Mouse (Mus musculus): ENCODE measurements around the gene Glis2. TPM values are rescaled to one million over a fixed set of nuclear protein-coding genes. Genes with fewer than 3 reads are reported as not detected.

Glis2 gene
- polyA plus RNA-seq, 1 experiment, result 0.01 TPM

DNA sequence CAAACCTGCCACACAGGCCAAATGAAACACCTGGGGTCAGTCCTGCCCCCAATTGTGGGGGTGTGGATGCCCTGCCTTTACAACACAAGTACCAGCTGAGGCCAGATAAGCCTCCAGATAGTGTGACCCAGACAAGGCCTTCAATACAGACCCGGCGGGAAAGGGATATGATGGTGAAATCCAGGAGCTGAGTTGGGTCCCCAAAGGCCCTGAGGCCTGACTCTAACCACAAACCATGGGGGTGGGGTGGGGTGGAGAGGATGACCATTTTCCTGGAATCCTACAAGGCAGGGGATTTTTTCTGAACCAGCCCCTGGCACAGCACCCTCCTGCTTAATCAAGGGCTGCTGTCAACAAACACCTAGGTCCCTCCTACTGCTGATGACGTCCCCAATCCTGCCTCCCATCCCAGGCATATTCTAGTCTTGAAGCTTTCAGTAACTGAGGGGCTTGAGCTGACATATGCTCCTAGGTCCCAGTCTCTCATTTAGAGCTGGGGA, 44.4 kb downstream of the Glis2 start:
- Histone ChIP-seq H3K4me1 (ENCODE audit: control insufficient read depth) (peaks cover 50% of the 10 kb centered on the region), H3K27me3 (ENCODE audit: control insufficient read depth) (no peaks in the 10 kb centered on the region), H3K9me3 (ENCODE audit: control insufficient read depth, low read length) (no peaks in the 10 kb centered on the region), H3K4me3 (replicated peaks) (no peak overlapping the region), H3K36me3 (ENCODE audit: control insufficient read depth) (peaks cover 22% of the 10 kb centered on the region)
- TF ChIP-seq TAL1 (IDR thresholded peaks at IDR 0.05; ENCODE audit: low read length), result no peak

DNA sequence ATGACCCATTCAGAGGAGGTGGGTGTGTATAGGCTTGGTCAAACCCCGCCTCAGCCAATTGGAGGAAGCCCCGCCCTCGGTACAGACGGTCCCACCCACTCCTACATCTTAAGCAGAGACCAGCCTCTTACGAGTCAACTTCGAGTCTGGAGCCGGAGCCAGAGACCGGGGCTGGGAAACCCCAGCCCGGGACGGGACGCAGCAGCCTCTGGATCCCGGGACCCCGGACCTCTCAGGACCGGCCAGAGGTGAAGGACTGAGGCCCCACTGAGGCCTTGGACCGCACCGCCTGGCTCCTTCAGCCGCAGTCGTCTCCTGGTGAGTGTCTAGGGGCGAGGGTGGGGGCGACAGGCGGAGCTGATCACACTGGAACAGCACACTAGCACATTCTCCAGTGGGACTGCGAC, 45.3 kb downstream of the Glis2 start, which contains the start of the genes Vasn and Dnaja3:
Gene Vasn (plus strand): TSS at position 111 of the 407 bp plus-strand sequence.
Gene Dnaja3 (plus strand): TSS at position 159 of the 407 bp plus-strand sequence.
- Histone ChIP-seq H3K27me3 (ENCODE audit: control insufficient read depth) (no peaks in the 10 kb centered on the region), H3K4me3 (replicated peaks) (peak within 1 kb of the TSS; percentile 67), H3K36me3 (ENCODE audit: control insufficient read depth) (peaks cover 17% of the 10 kb centered on the region), H3K9me3 (ENCODE audit: control insufficient read depth, low read length) (no peaks in the 10 kb centered on the region), H3K4me1 (ENCODE audit: control insufficient read depth) (peaks cover 50% of the 10 kb centered on the region)
- TF ChIP-seq GATA1 (IDR thresholded peaks at IDR 0.05; ENCODE audit: low read length), result no peak
- TF ChIP-seq TAL1 (IDR thresholded peaks at IDR 0.05; ENCODE audit: low read length), result no peak

DNA sequence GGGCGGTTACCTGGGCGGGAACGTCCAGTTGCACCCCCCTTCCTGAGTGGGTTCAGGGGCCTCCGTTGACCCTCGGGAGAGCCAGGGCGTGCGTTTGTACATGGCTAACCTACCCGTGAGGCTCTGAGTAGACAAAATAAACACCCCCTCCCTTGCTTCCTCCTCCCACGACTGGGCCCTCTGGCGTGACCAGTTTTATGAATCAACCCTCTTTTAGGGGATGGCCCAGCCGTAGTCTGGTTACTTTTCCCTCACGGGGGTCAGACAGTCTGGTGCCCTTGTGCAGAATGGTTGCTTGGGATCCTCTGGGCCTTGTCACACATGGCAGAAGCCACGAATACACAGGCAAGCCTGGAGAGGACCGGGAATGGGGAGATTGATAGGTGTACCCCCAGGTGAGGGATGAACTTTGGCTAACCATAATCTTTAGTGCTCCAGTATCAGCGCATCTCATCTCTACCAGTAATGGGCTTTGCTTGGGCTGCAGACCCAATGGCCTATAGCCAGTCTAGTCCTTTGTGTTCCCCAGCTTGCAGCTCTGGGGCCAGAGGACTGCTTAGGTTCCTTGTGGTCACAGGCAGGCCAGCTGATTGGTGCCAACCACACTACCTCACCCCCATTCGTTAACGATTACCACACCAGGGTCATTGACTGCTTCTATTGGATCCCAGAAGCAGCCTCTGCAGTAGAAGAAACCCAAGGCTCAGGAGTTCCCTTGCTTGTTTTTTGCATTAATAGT, 45.9 kb downstream of the Glis2 start:
- Histone ChIP-seq H3K27me3 (ENCODE audit: control insufficient read depth) (no peaks in the 10 kb centered on the region), H3K9me3 (ENCODE audit: control insufficient read depth, low read length) (no peaks in the 10 kb centered on the region), H3K36me3 (ENCODE audit: control insufficient read depth) (peaks cover 16% of the 10 kb centered on the region), H3K4me3 (replicated peaks) (peak overlapping the region; percentile 67), H3K4me1 (ENCODE audit: control insufficient read depth) (peaks cover 49% of the 10 kb centered on the region)
- TF ChIP-seq TAL1 (IDR thresholded peaks at IDR 0.05; ENCODE audit: low read length), result no peak

DNA sequence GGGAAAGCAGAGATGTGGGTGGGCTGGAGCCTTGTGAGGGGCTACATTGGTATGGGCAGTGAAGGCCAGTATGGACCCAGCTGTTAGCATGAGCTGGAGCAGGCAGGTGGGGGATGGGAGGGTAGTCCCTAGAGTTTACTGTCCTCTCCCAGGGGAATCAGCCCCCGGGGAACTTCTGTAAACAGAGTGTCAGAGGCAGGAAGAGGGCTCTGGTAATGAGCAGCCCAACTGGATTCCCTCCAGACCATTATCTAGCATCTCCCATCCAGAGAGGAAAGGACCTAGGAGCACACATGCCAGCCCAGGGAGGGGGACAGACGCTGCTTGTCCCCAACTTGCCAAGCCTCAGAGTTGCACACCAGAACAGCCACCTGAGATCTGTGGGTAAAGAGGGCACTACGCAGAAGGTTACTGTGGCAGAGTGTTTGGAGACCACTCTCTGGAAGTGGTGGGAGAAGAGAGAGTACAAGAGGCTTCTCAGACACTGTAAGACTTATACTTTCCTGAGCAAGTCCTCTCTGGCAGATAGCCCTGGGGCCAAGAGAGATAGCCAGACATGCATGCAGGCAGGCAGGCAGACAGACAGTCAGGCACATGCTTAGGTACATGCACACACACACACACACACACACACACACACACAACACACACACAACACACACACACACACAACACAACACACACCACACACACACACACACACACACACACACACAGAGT, 46.8 kb downstream of the Glis2 start:
- no peaks in the 10 kb centered on the region for H3K27me3 ChIP-seq (ENCODE audit: control insufficient read depth)
- H3K4me1 ChIP-seq (ENCODE audit: control insufficient read depth), result peaks cover 41% of the 10 kb centered on the region
- no peak overlapping the region for H3K4me3 ChIP-seq (replicated peaks)
- peaks cover 16% of the 10 kb centered on the region for H3K36me3 ChIP-seq (ENCODE audit: control insufficient read depth)
- TF ChIP-seq TAL1 (IDR thresholded peaks at IDR 0.05; ENCODE audit: low read length) (no peak), GATA1 (IDR thresholded peaks at IDR 0.05; ENCODE audit: low read length) (no peak)
- H3K9me3 ChIP-seq (ENCODE audit: control insufficient read depth, low read length), result no peaks in the 10 kb centered on the region

DNA sequence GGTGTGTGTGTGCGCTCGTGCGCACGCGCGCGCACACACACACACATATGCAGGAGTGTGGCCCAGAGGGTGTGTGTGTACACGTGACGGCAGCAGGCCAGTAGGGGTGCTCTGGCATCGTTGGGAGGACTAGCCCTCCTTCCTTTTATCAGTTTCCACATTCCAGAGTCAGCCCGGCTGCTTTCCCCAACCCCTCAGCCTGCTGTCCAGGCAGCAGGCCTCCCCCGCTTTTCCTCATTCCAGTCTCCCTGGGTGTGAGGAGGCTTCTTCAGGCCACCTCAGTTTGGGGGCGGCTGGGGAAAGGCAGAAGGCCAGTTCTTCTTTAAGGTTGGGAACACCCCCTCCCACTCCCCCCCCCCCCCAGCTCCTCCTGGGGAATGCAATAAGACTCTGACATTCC, 47.7 kb downstream of the Glis2 start:
- Histone ChIP-seq H3K4me3 (replicated peaks) (no peak overlapping the region), H3K27me3 (ENCODE audit: control insufficient read depth) (no peaks in the 10 kb centered on the region), H3K4me1 (ENCODE audit: control insufficient read depth) (peaks cover 31% of the 10 kb centered on the region), H3K9me3 (ENCODE audit: control insufficient read depth, low read length) (no peaks in the 10 kb centered on the region), H3K36me3 (ENCODE audit: control insufficient read depth) (peaks cover 19% of the 10 kb centered on the region)
- no peak for TF ChIP-seq TAL1 (IDR thresholded peaks at IDR 0.05; ENCODE audit: low read length)
- TF ChIP-seq GATA1 (IDR thresholded peaks at IDR 0.05; ENCODE audit: low read length), result no peak

GRCm38 (mm10) chr16:4642937-4643336, 48.4 kb downstream of the Glis2 start:
- Histone ChIP-seq H3K9me3 (ENCODE audit: control insufficient read depth, low read length) (no peaks in the 10 kb centered on the region), H3K4me1 (ENCODE audit: control insufficient read depth) (peaks cover 27% of the 10 kb centered on the region), H3K27me3 (ENCODE audit: control insufficient read depth) (no peaks in the 10 kb centered on the region), H3K4me3 (replicated peaks) (no peak overlapping the region), H3K36me3 (ENCODE audit: control insufficient read depth) (peaks cover 17% of the 10 kb centered on the region)
- TF ChIP-seq TAL1 (IDR thresholded peaks at IDR 0.05; ENCODE audit: low read length), result no peak
- no peak for TF ChIP-seq GATA1 (IDR thresholded peaks at IDR 0.05; ENCODE audit: low read length)

DNA sequence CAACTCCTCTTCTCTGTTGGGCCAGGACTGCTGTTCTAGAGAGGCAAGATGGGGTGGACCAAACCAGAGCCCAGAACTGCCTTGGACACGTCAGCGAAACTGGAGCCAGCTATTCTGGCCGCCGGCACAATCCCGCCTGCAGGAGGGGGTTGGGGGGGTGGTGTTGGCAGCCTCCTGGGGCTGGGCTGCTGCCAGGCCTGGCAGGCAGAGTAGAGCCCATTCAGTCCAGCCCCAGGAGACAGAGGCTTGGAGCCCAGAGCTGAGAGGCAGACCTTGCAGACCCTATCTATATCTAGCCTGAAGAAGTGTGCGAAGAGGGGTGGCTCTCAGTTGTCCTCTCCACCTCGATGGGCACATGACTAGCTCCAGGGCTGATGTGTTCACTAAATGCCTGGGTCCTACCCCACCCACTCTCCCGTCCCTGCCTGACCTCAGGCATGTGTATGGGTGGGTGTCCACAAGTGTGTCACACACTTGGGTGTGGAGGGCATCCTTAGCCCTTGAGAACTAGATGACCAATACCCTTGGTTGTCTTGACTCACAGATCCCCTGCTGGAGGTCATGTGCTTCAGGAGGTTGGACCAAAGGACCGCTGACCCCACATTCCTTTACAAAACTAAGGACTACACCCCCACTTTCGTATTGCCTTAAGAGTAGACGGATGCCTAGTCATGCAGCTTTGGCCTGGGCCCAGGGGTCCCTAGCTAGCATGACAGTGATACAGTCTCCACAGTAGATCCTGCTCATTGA, 49.3 kb downstream of the Glis2 start:
- peaks cover 25% of the 10 kb centered on the region for H3K4me1 ChIP-seq (ENCODE audit: control insufficient read depth)

GRCm38 (mm10) chr16:4645867-4646266, 51.4 kb downstream of the Glis2 start:
- H3K9me3 ChIP-seq (ENCODE audit: control insufficient read depth, low read length), result no peaks in the 10 kb centered on the region
- peaks cover 6% of the 10 kb centered on the region for H3K4me1 ChIP-seq (ENCODE audit: control insufficient read depth)
- H3K36me3 ChIP-seq (ENCODE audit: control insufficient read depth), result peaks cover 38% of the 10 kb centered on the region
- TF ChIP-seq TAL1 (IDR thresholded peaks at IDR 0.05; ENCODE audit: low read length) (no peak), GATA1 (IDR thresholded peaks at IDR 0.05; ENCODE audit: low read length) (no peak)
- no peak overlapping the region for H3K4me3 ChIP-seq (replicated peaks)
- H3K27me3 ChIP-seq (ENCODE audit: control insufficient read depth), result no peaks in the 10 kb centered on the region

More for the DNA sequence above, 49.3 kb downstream of the Glis2 start:
- no peak overlapping the region for H3K4me3 ChIP-seq (replicated peaks)
- no peaks in the 10 kb centered on the region for H3K27me3 ChIP-seq (ENCODE audit: control insufficient read depth)
- no peaks in the 10 kb centered on the region for H3K9me3 ChIP-seq (ENCODE audit: control insufficient read depth, low read length)
- peaks cover 23% of the 10 kb centered on the region; the same call in 1 of the 2 replicates for H3K36me3 ChIP-seq (ENCODE audit: control insufficient read depth)
- TF ChIP-seq TAL1 (IDR thresholded peaks at IDR 0.05; ENCODE audit: low read length) (no peak), GATA1 (IDR thresholded peaks at IDR 0.05; ENCODE audit: low read length) (no peak)
